ENCODE assay signal across 8 mouse cellular contexts in the genomic region with DNA sequence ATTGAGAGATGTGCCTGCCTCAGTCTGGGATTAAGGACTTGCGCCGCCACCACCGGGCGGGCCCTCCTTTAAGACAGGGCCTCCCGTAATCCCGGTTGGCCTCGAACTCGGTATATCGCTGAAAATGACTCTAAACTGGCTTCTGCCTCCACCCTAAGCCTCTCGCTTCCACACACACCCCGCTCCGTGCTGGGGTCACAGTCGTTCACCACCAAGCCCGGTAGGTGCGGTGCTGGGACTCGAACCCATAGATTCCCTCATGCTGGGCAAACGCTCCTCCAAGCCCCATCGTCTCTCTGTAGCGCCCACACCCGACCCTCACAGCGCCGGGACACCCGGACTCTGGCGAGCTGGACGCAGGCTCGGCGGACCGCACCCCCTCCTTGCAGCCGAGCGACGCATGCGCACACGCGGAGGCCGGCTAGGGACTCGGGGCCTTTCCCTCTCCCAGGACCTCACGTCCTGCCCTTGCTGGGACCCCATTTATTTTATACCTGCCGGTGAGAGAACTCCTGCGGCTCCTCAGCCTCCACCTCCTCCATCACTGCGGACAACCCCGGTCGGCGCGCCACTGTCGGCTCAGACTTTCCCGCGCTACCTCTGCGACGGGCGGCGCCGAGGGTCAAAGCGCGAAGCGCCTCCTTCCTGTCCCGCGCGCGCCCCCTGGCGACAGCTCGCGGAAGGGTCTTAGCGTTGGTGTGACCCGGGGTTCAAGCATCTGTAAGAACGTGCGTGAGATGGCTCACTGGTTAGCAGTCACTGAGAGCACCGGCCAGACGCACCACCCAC. TPM values are rescaled to one million over a fixed set of nuclear protein-coding genes. Genes with fewer than 3 reads are reported as not detected.
DNase-seq lines count a peak whose midpoint lies in the region; ATAC-seq lines count a peak whose summit lies in the region.

Gene Cenps (minus strand): TSS at position 648 of the 789 bp plus-strand sequence.

- H3K9me3 ChIP-seq in embryonic facial prominence, embryonic 14.5 days (ENCODE audit: control insufficient read depth, low read length): no peaks in the 10 kb centered on the region
- no peaks in the 10 kb centered on the region for H3K9me3 ChIP-seq in kidney, embryonic 14.5 days (ENCODE audit: control insufficient read depth, low read length)
- H3K9me3 ChIP-seq in limb, embryonic 15.5 days: no peaks in the 10 kb centered on the region

- H3K9ac ChIP-seq in embryonic facial prominence, embryonic 14.5 days (ENCODE audit: low read depth, low read length): peak within 1 kb of the TSS; percentile 76
- peak within 1 kb of the TSS; percentile 69 for H3K9ac ChIP-seq in kidney, embryonic 14.5 days (ENCODE audit: low read depth, low read length)
- peak within 1 kb of the TSS; percentile 65 for H3K9ac ChIP-seq in limb, embryonic 15.5 days

- H3K27ac ChIP-seq in embryonic facial prominence, embryonic 14.5 days (replicated peaks; ENCODE audit: low read depth, low read length): peak within 1 kb of the TSS; percentile 76
- peak within 1 kb of the TSS; percentile 87 for H3K27ac ChIP-seq in kidney, embryonic 14.5 days (ENCODE audit: low read depth, low read length)
- H3K27ac ChIP-seq in limb, embryonic 15.5 days: peak within 1 kb of the TSS; percentile 90

- DNase-seq in 3T3-L1 (ENCODE audit: low read depth, low spot score): peak; percentile 82
- DNase-seq in adrenal gland, postnatal 4 days (ENCODE audit: low spot score in 2 of 2): peak; percentile 81 to 92
- peak; percentile 94 for DNase-seq in embryonic facial prominence, embryonic 14.5 days (ENCODE audit: low spot score)
- peak; percentile 77 to 86 for DNase-seq in heart, adult 9 months (ENCODE audit: low spot score in 2 of 2)
- DNase-seq in monocyte, adult 2 months (ENCODE audit: low read depth in 1 of 2, low spot score in 2 of 2): peak; percentile 43 to 81
- DNase-seq in spleen, postnatal 36 days (ENCODE audit: low spot score in 2 of 2): peak; percentile 81 to 88

- H3K4me3 ChIP-seq in embryonic facial prominence, embryonic 14.5 days (ENCODE audit: low read depth, low read length): peak within 1 kb of the TSS; percentile 61
- H3K4me3 ChIP-seq in kidney, embryonic 14.5 days (ENCODE audit: low read length): peak within 1 kb of the TSS; percentile 64
- H3K4me3 ChIP-seq in limb, embryonic 15.5 days: peak within 1 kb of the TSS; percentile 69

- WGBS in embryonic facial prominence, embryonic 14.5 days: 1% methylated on average over 64 of the region's 68 CpGs
- WGBS in kidney, embryonic 14.5 days: 1% methylated on average over 68 of the region's 68 CpGs
- WGBS in limb, embryonic 15.5 days: under 1% methylated on average over 68 of the region's 68 CpGs

- H3K27me3 ChIP-seq in embryonic facial prominence, embryonic 14.5 days (replicated peaks; ENCODE audit: control insufficient read depth, insufficient read depth, low read length): no peaks in the 10 kb centered on the region
- no peaks in the 10 kb centered on the region for H3K27me3 ChIP-seq in kidney, embryonic 14.5 days (ENCODE audit: control insufficient read depth, insufficient read depth, low read length)
- no peaks in the 10 kb centered on the region for H3K27me3 ChIP-seq in limb, embryonic 15.5 days

- H3K4me2 ChIP-seq in embryonic facial prominence, embryonic 14.5 days (ENCODE audit: low read depth, low read length): peak within 1 kb of the TSS; percentile 79
- H3K4me2 ChIP-seq in kidney, embryonic 14.5 days (replicated peaks; ENCODE audit: low read depth, low read length): peak within 1 kb of the TSS; percentile 74
- H3K4me2 ChIP-seq in limb, embryonic 15.5 days: peak within 1 kb of the TSS; percentile 64

- H3K4me1 ChIP-seq in embryonic facial prominence, embryonic 14.5 days (ENCODE audit: control insufficient read depth, insufficient read depth, low read length): no peaks in the 10 kb centered on the region
- peaks cover 6% of the 10 kb centered on the region for H3K4me1 ChIP-seq in kidney, embryonic 14.5 days (ENCODE audit: control insufficient read depth, insufficient read depth, low read length)
- H3K4me1 ChIP-seq in limb, embryonic 15.5 days: peaks cover 7% of the 10 kb centered on the region

- peak; percentile 89 for ATAC-seq in embryonic facial prominence, embryonic 14.5 days (ENCODE audit: low read depth)
- peak; percentile 92 for ATAC-seq in kidney, embryonic 14.5 days (ENCODE audit: low FRiP score, low TSS enrichment)
- ATAC-seq in limb, embryonic 15.5 days (ENCODE audit: insufficient number of reproducible peaks, low FRiP score, low TSS enrichment, low read depth): peak; percentile 88

- no peaks in the 10 kb centered on the region for H3K36me3 ChIP-seq in embryonic facial prominence, embryonic 14.5 days (ENCODE audit: control insufficient read depth, insufficient read depth, low read length)
- H3K36me3 ChIP-seq in kidney, embryonic 14.5 days (ENCODE audit: control insufficient read depth, insufficient read depth, low read length): no peaks in the 10 kb centered on the region
- H3K36me3 ChIP-seq in limb, embryonic 15.5 days: no peaks in the 10 kb centered on the region; the same call in 1 of the 2 replicates

RNA-seq across cellular contexts. Expression of gene Cenps, which starts in this region (rescaled TPM):
- 10 to 100 TPM; 17.1 to 19.3 TPM for total RNA-seq in adrenal gland, postnatal 4 days (2021)
- 25.6 and 27.2 TPM in 2 replicates for polyA plus RNA-seq in embryonic facial prominence, embryonic 14.5 days (2014; fragmentation: Nextera tagmentation; extraction: Ambion mirVana)
- polyA plus RNA-seq in kidney, embryonic 14.5 days (2014; fragmentation: Nextera tagmentation; extraction: Ambion mirVana): 42.2 and 55.3 TPM in 2 replicates
- polyA plus RNA-seq in limb, embryonic 15.5 days (2015; fragmentation: Nextera tagmentation; extraction: Ambion mirVana): 27.6 and 27.9 TPM in 2 replicates

Comparison
In these comparisons a context has a peak if more than half of its experiments do, and no peak if none do; other contexts are left out.
1. Peak in every context shown above with its lines: DNase-seq, ATAC-seq, H3K4me3 ChIP-seq and H3K27ac ChIP-seq.